ENCODE assay signal across 8 mouse cellular contexts in the genomic region with DNA sequence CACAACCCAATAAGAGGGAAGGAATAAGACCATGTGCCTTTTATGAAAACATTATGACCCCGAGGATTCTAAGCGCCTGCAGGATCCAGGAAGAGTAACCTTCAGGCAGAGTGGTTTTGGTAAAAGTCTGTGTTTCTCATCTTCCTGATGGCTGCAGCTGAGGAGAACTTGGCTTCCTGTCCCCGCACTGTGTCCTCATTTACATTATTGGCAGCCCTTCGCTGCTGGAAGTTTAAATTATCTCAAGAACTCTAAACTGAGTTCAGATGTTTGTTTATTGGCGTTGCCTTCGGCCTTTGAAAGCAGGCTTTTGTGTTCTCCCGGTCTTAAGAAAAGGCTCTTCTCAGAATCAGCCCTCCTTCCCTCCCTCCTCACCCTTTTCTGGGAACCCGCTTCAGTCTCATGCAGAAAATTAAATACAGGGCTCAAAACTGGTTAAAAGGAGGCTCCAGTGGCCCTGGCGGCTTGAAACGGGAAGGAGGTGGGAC.
DNase-seq lines count a peak whose midpoint lies in the region; ATAC-seq and TF ChIP-seq lines count a peak whose summit lies in the region.

No protein-coding gene starts in this region.

- intact Hi-C loops in heart, adult 2 months (cut with DNase I) = loop anchor here (5.0 to 10.0 kb wide), 2 partner anchors 382 to 430 kb away; partner anchors contain the start of genes Ccdc115 and Imp4
- intact Hi-C loops in heart, postnatal 10 days (cut with DNase I) = loop anchor here (1.0 to 10.0 kb wide), 4 partner anchors 112 to 430 kb away; partner anchors contain the start of genes Ccdc115 and Imp4

- H3K79me2 ChIP-seq in heart, adult 2 months (replicated peaks; ENCODE audit: control insufficient read depth, insufficient read depth, low read length) = no peaks in the 10 kb centered on the region

- peak overlapping the region; percentile 79 for H3K27ac ChIP-seq in heart, adult 2 months
- H3K27ac ChIP-seq in ES-E14 (ENCODE audit: insufficient read depth, low read depth, low read length, poor library complexity, severe bottlenecking) = no peak overlapping the region; the same call in 1 of the 2 replicates
- H3K27ac ChIP-seq in heart, embryonic 14.5 days (replicated peaks in 1 of 2; ENCODE audit: control insufficient read depth in 1 of 2, insufficient read depth in 1 of 2, low read depth in 2 of 2, low read length in 2 of 2) = peak overlapping the region; percentile 37 to 46; a peak in 2 of 4 replicates
- H3K27ac ChIP-seq in liver, embryonic 16.5 days (ENCODE audit: low read length) = no peak overlapping the region; the same call in 1 of the 2 replicates

- ATAC-seq in heart, embryonic 14.5 days (ENCODE audit: insufficient number of reproducible peaks, insufficient read depth, low FRiP score, low read depth) = no peak
- ATAC-seq in liver, embryonic 16.5 days (ENCODE audit: low read depth) = no peak

- in situ Hi-C loops in ES-E14 (cut with MboI; ENCODE audit: low sequenced_read_pairs in 2 of 2, unreplicated experiment in 2 of 2) = no loop called here

- no peak for TF ChIP-seq EP300 in heart, adult 2 months (IDR thresholded peaks at IDR 0.05; ENCODE audit: insufficient read depth, low read depth, low read length)

- no peak for DNase-seq in heart, adult 2 months
- DNase-seq in heart, postnatal 10 days = no peak
- DNase-seq in ES-E14 (ENCODE audit: low read depth, low spot score) (no peak), MN1 (ENCODE audit: low spot score) (no peak)
- DNase-seq in right cerebral cortex, postnatal 36 days (ENCODE audit: low spot score in 2 of 2) = no peak
- DNase-seq in frontal cortex, postnatal 14 days (ENCODE audit: low spot score in 2 of 2) = no peak

- no peak for TF ChIP-seq CTCF in heart, adult 2 months (IDR thresholded peaks at IDR 0.05)

- no peak for TF ChIP-seq POLR2A in heart, adult 2 months (IDR thresholded peaks at IDR 0.05; ENCODE audit: insufficient read depth, low read depth, low read length)

- no peaks in the 10 kb centered on the region for H3K27me3 ChIP-seq in heart, adult 2 months (ENCODE audit: control insufficient read depth, insufficient read depth, low read length)
- H3K27me3 ChIP-seq in heart, embryonic 14.5 days (ENCODE audit: control insufficient read depth, insufficient read depth, low read length) = no peaks in the 10 kb centered on the region
- no peaks in the 10 kb centered on the region for H3K27me3 ChIP-seq in liver, embryonic 16.5 days (ENCODE audit: control insufficient read depth, insufficient read depth, low read depth, low read length)

- WGBS in heart, adult 2 months = 10% methylated on average over 10 of the region's 10 CpGs
- WGBS in heart, embryonic 14.5 days = 15% methylated on average over 10 of the region's 10 CpGs
- 7% methylated on average over 10 of the region's 10 CpGs for WGBS in liver, embryonic 16.5 days (ENCODE audit: insufficient replicate concordance)

- H3K4me1 ChIP-seq in heart, adult 2 months (ENCODE audit: control insufficient read depth, insufficient read depth, low read length) = peaks cover 3% of the 10 kb centered on the region; the same call in 1 of the 2 replicates
- H3K4me1 ChIP-seq in ES-E14 (ENCODE audit: control insufficient read depth in 2 of 2, insufficient read depth in 2 of 2, low read length in 2 of 2, poor library complexity in 1 of 2) = peaks cover 10 to 14% of the 10 kb centered on the region in 2 experiments
- peaks cover 2 to 24% of the 10 kb centered on the region in 2 experiments; a peak in 2 of 4 replicates for H3K4me1 ChIP-seq in heart, embryonic 14.5 days (ENCODE audit: control insufficient read depth in 2 of 2, insufficient read depth in 2 of 2, low read length in 2 of 2)
- H3K4me1 ChIP-seq in liver, embryonic 16.5 days (ENCODE audit: control insufficient read depth, low read depth, low read length) = peaks cover 3% of the 10 kb centered on the region

- peak overlapping the region; percentile 79 for H3K4me2 ChIP-seq in heart, embryonic 14.5 days (ENCODE audit: low read length)
- H3K4me2 ChIP-seq in liver, embryonic 16.5 days (ENCODE audit: low read depth, low read length) = peak overlapping the region; percentile 57

- peak overlapping the region; percentile 32; the same call in 1 of the 2 replicates for H3K9ac ChIP-seq in heart, adult 2 months (ENCODE audit: low read depth, low read length)
- peak overlapping the region; percentile 22; the same call in 1 of the 2 replicates for H3K9ac ChIP-seq in ES-E14 (ENCODE audit: insufficient read depth, low read depth, low read length, poor library complexity, severe bottlenecking)
- peak overlapping the region; percentile 71 for H3K9ac ChIP-seq in heart, embryonic 14.5 days (ENCODE audit: low read length)
- H3K9ac ChIP-seq in liver, embryonic 16.5 days (ENCODE audit: low read depth, low read length) = no peak overlapping the region

- no peaks in the 10 kb centered on the region for H3K36me3 ChIP-seq in heart, adult 2 months (ENCODE audit: control insufficient read depth, insufficient read depth, low read length)
- no peaks in the 10 kb centered on the region for H3K36me3 ChIP-seq in ES-E14 (ENCODE audit: control insufficient read depth, insufficient read depth, low read length, poor library complexity, severe bottlenecking)
- H3K36me3 ChIP-seq in heart, embryonic 14.5 days (ENCODE audit: control insufficient read depth, insufficient read depth, low read length) = no peaks in the 10 kb centered on the region
- no peaks in the 10 kb centered on the region for H3K36me3 ChIP-seq in liver, embryonic 16.5 days (ENCODE audit: control insufficient read depth, insufficient read depth)

- no peaks in the 10 kb centered on the region for H3K9me3 ChIP-seq in ES-E14 (ENCODE audit: control insufficient read depth, insufficient read depth, low read depth, low read length)
- H3K9me3 ChIP-seq in heart, embryonic 14.5 days (ENCODE audit: control insufficient read depth, low read length) = no peaks in the 10 kb centered on the region
- H3K9me3 ChIP-seq in liver, embryonic 16.5 days (replicated peaks; ENCODE audit: control insufficient read depth, low read length) = no peaks in the 10 kb centered on the region

- peak overlapping the region; percentile 36; the same call in 1 of the 2 replicates for H3K4me3 ChIP-seq in heart, adult 2 months
- H3K4me3 ChIP-seq in ES-E14 (ENCODE audit: insufficient read depth in 1 of 2, low read depth in 1 of 2, low read length in 2 of 2, poor library complexity in 1 of 2, severe bottlenecking in 1 of 2) = peak overlapping the region; percentile 66 to 73; a peak in 3 of 4 replicates
- H3K4me3 ChIP-seq in heart, embryonic 14.5 days (ENCODE audit: control insufficient read depth in 1 of 2, insufficient read depth in 1 of 2, low read depth in 1 of 2, low read length in 2 of 2) = peak overlapping the region; percentile 48 to 51
- peak overlapping the region; percentile 48 for H3K4me3 ChIP-seq in liver, embryonic 16.5 days (ENCODE audit: low read depth, low read length)

TF ChIP-seq in ES-E14, 5 proteins besides CTCF, POLR2A, EP300 and RAD21:
- TF ChIP-seq ZNF384 (IDR thresholded peaks at IDR 0.05; ENCODE audit: low read depth, low read length) (no peak), HCFC1 (IDR thresholded peaks at IDR 0.05; ENCODE audit: borderline replicate concordance, insufficient read depth, low read length) (no peak), ZC3H11A (IDR thresholded peaks at IDR 0.05; ENCODE audit: borderline replicate concordance, low read depth, low read length) (no peak), MAFK (IDR thresholded peaks at IDR 0.05; ENCODE audit: insufficient read depth, low read depth, low read length) (no peak), CHD2 (IDR thresholded peaks at IDR 0.05; ENCODE audit: low read depth, low read length) (no peak)

Comparison
In these comparisons a context has a peak if more than half of its experiments do, and no peak if none do; other contexts are left out.
1. H3K27ac ChIP-seq: peak in heart, adult 2 months (single experiment) and heart, embryonic 14.5 days (2 of 2); none in ES-E14 (single experiment) and liver, embryonic 16.5 days (single experiment).
2. Peak in every context shown above with its lines, with median percentiles within 50 percentile points of each other: H3K4me3 ChIP-seq.